Mouse (Mus musculus) hindbrain, postnatal 0 days (tissue): ENCODE data around the gene Pak2. TPM values are rescaled to one million over a fixed set of nuclear protein-coding genes. Genes with fewer than 3 reads are reported as not detected.
"Not testable (repeated sequence)": the region's sequence is repeated elsewhere in the genome, so short reads cannot be mapped to it uniquely, and the experiment has no call there.

ENCODE experiments used
- ATAC-seq: fragments of 200-750 bp; cut with Nextera tagmentation; 2 replicates; pipeline ENCODE4 v1.8.0; 2017; ENCODE audit warnings: mild to moderate bottlenecking, moderate TSS enrichment, moderate library complexity
- DNase-seq: peaks from one replicate; pipeline ENCODE4 v3.0.0-alpha.2; 2015; ENCODE audit warnings: low spot score
- H3K27ac ChIP-seq: fragments of 300-500 bp; sonication (generic); 2 replicates; pipeline ENCODE4 v1.5.1; 2014; ENCODE audit warnings: mild to moderate bottlenecking
- H3K27me3 ChIP-seq: fragments of 300-500 bp; sonication (generic); 2 replicates; pipeline ENCODE4 v1.6.1; 2014; ENCODE audit warnings: low read length, mixed read lengths; ENCODE audit not compliant: insufficient read depth
- H3K36me3 ChIP-seq: fragments of 300-500 bp; sonication (generic); 2 replicates; pipeline ENCODE4 v1.6.1; 2014; ENCODE audit warnings: low read length, mixed read lengths; ENCODE audit not compliant: insufficient read depth
- H3K4me1 ChIP-seq: fragments of 300-500 bp; sonication (generic); 2 replicates; pipeline ENCODE4 v1.6.1; 2014; ENCODE audit warnings: antibody characterized with exemption, low read length, mixed read lengths; ENCODE audit not compliant: insufficient read depth
- H3K4me2 ChIP-seq: fragments of 300-500 bp; sonication (generic); 2 replicates; pipeline ENCODE4 v1.6.1; 2014; ENCODE audit warnings: low read depth, mild to moderate bottlenecking, low read length, moderate library complexity, mixed read lengths
- H3K4me3 ChIP-seq: fragments of 300-500 bp; sonication (generic); 2 replicates; pipeline ENCODE4 v1.5.1; 2014; ENCODE audit warnings: low read length
- H3K9ac ChIP-seq: fragments of 300-500 bp; sonication (generic); replicated peaks from 2 replicates; pipeline ENCODE4 v1.6.1; 2014; ENCODE audit warnings: mild to moderate bottlenecking, low read length, moderate library complexity, mixed read lengths
- H3K9me3 ChIP-seq: fragments of 300-500 bp; sonication (generic); 2 replicates; pipeline ENCODE4 v1.6.1; 2016; ENCODE audit warnings: low read length, mixed read lengths
- CTCF ChIP-seq: IDR thresholded peaks from 2 replicates; pipeline ENCODE4 v1.5.1; 2016; ENCODE audit warnings: antibody characterized with exemption, control low read depth, low read depth
- WGBS: fragments of 180-500 bp; shearing (Covaris S2); extraction: QIAGEN DNeasy Blood & Tissue Kit; methylation state at CpG from one replicate; pipeline ENCODE4 v1.1.7; 2014; 5-methylcytosine and 5-hydroxymethylcytosine counted together
- polyA plus RNA-seq: library from polyadenylated mRNA; unstranded; fragments of >200 nt; fragmentation: Nextera tagmentation; extraction: Ambion mirVana; gene quantifications from 2 replicates; pipeline ENCODE4 v1.2.1, GENCODE M21; 2015
- total RNA-seq: library from RNA; depleted of rRNA; stranded (reverse); fragments of >200 nt; gene quantifications from 2 replicates; pipeline ENCODE4 v1.2.3, GENCODE M21; 2014

Gene Pak2
- total and polyA plus RNA-seq, 2 experiments from 2014 or later = 21.7 to 21.8 TPM

GRCm38 (mm10) chr16:32091466-32091865 lies 12.3 kb upstream of the Pak2 start:
- no peak for TF ChIP-seq CTCF
- no peaks in the 10 kb centered on the region for H3K27me3 ChIP-seq
- no peak overlapping the region for H3K4me2 ChIP-seq
- no peaks in the 10 kb centered on the region for H3K4me1 ChIP-seq
- WGBS = 95% methylated on average over 7 of the region's 7 CpGs
- no peak overlapping the region for H3K4me3 ChIP-seq
- DNase-seq (no peak), ATAC-seq (no peak)
- peaks cover 36% of the 10 kb centered on the region for H3K36me3 ChIP-seq
- no peaks in the 10 kb centered on the region for H3K9me3 ChIP-seq
- H3K9ac ChIP-seq = no peak overlapping the region
- H3K27ac ChIP-seq = no peak overlapping the region

GRCm38 (mm10) chr16:32087629-32088443 lies 8.7 kb upstream of the Pak2 start:
- TF ChIP-seq CTCF = no peak
- no peak overlapping the region for H3K27ac ChIP-seq
- ATAC-seq (no peak), DNase-seq (no peak)
- no peaks in the 10 kb centered on the region for H3K9me3 ChIP-seq
- 87% methylated on average over 17 of the region's 17 CpGs for WGBS
- no peak overlapping the region for H3K4me2 ChIP-seq
- peaks cover 49% of the 10 kb centered on the region for H3K36me3 ChIP-seq
- no peak overlapping the region for H3K4me3 ChIP-seq
- no peaks in the 10 kb centered on the region for H3K27me3 ChIP-seq
- no peak overlapping the region for H3K9ac ChIP-seq
- H3K4me1 ChIP-seq = no peaks in the 10 kb centered on the region

- ATAC-seq (no peak), DNase-seq (peak; percentile 61)
- Histone ChIP-seq H3K4me3 (peak overlapping the region; percentile 89), H3K4me1 (peaks cover 12% of the 10 kb centered on the region), H3K27ac (peak overlapping the region; percentile 95), H3K36me3 (no peaks in the 10 kb centered on the region), H3K9ac (peak overlapping the region; percentile 97), H3K27me3 (no peaks in the 10 kb centered on the region), H3K4me2 (peak overlapping the region; percentile 82), H3K9me3 (no peaks in the 10 kb centered on the region)
- under 1% methylated on average over 29 of the region's 30 CpGs for WGBS
- no peak for TF ChIP-seq CTCF
Measured at GRCm38 (mm10) chr16:32078408-32078990, 643 bp downstream of the Pak2 start.

- ATAC-seq (no peak), DNase-seq (no peak)
- H3K9ac ChIP-seq = peak overlapping the region; percentile 97
- peak overlapping the region; percentile 89 for H3K4me3 ChIP-seq
- peaks cover 12% of the 10 kb centered on the region for H3K4me1 ChIP-seq
- peak overlapping the region; percentile 95; the same call in 1 of the 2 replicates for H3K27ac ChIP-seq
- H3K9me3 ChIP-seq = no peaks in the 10 kb centered on the region
- peak overlapping the region; percentile 82 for H3K4me2 ChIP-seq
- no peak for TF ChIP-seq CTCF
- WGBS = 8% methylated on average over 13 of the region's 13 CpGs
- H3K36me3 ChIP-seq = no peaks in the 10 kb centered on the region
- no peaks in the 10 kb centered on the region for H3K27me3 ChIP-seq
Measured at GRCm38 (mm10) chr16:32077648-32078407, 1.3 kb downstream of the Pak2 start.

- H3K9ac ChIP-seq = no peak overlapping the region
- H3K4me3 ChIP-seq = no peak overlapping the region
- no peaks in the 10 kb centered on the region for H3K27me3 ChIP-seq
- no peaks in the 10 kb centered on the region for H3K9me3 ChIP-seq
- no peaks in the 10 kb centered on the region for H3K36me3 ChIP-seq
- no peak for ATAC-seq
- H3K4me1 ChIP-seq = peaks cover 12% of the 10 kb centered on the region
- TF ChIP-seq CTCF = no peak
- no peak overlapping the region for H3K27ac ChIP-seq
- DNase-seq = no peak
- WGBS = 49% methylated on average over 3 of the region's 3 CpGs
- H3K4me2 ChIP-seq = peak overlapping the region; percentile 82; the same call in 1 of the 2 replicates
Measured at GRCm38 (mm10) chr16:32076406-32076805, 2.7 kb downstream of the Pak2 start.

- H3K27me3 ChIP-seq = no peaks in the 10 kb centered on the region
- no peak for ATAC-seq
- no peak overlapping the region for H3K9ac ChIP-seq
- H3K4me3 ChIP-seq = no peak overlapping the region
- no peaks in the 10 kb centered on the region for H3K9me3 ChIP-seq
- no peak for TF ChIP-seq CTCF
- no peak overlapping the region for H3K4me2 ChIP-seq
- H3K36me3 ChIP-seq = no peaks in the 10 kb centered on the region
- H3K4me1 ChIP-seq = peaks cover 12% of the 10 kb centered on the region
- WGBS = 66% methylated on average over 1 of the region's 1 CpGs
- H3K27ac ChIP-seq = no peak overlapping the region
- no peak for DNase-seq
Measured at GRCm38 (mm10) chr16:32075762-32076161, 3.4 kb downstream of the Pak2 start.

- not testable (repeated sequence) for H3K4me1 ChIP-seq, H3K4me2 ChIP-seq, H3K4me3 ChIP-seq, H3K9me3 ChIP-seq, H3K9ac ChIP-seq, DNase-seq, ATAC-seq, H3K27me3 ChIP-seq, H3K36me3 ChIP-seq, H3K27ac ChIP-seq
- 72% methylated on average over 4 of the region's 4 CpGs for WGBS
Measured at GRCm38 (mm10) chr16:32070070-32070469, 9.1 kb downstream of the Pak2 start.
